Mouse (Mus musculus): ENCODE results near the gene Gzmn.
A peak's percentile ranks its signal among the peaks of the same experiment; 100 is the strongest.
"Not testable (repeated sequence)": the region's sequence is repeated elsewhere in the genome, so short reads cannot be mapped to it uniquely, and the experiment has no call there.

The Gzmn gene

GRCm38 (mm10) chr14:56174499-56174898 is at the start of gene Gzmn:
Gene Gzmn, minus strand, starts transcription at chr14:56174599.
- DNase-seq (ENCODE audit: low read depth, low spot score) = no peak

GRCm38 (mm10) chr14:56211317-56211716 is 36.9 kb upstream of the Gzmn start, which contains the start of gene Gzmf:
Gene Gzmf, minus strand, starts transcription at chr14:56211417.
- DNase-seq (ENCODE audit: low read depth, low spot score) = no peak

- no peak for DNase-seq (ENCODE audit: low read depth, low spot score)
Measured at GRCm38 (mm10) chr14:56205613-56206012, 31.2 kb upstream of the Gzmn start.

GRCm38 (mm10) chr14:56205021-56205420 is 30.6 kb upstream of the Gzmn start:
- DNase-seq (ENCODE audit: low read depth, low spot score) = not testable (repeated sequence)

- peak; percentile 25 for DNase-seq (ENCODE audit: low read depth, low spot score)
Measured at GRCm38 (mm10) chr14:56203975-56204374, 29.6 kb upstream of the Gzmn start.

- DNase-seq (ENCODE audit: low read depth, low spot score) = no peak
Measured at GRCm38 (mm10) chr14:56186946-56187345, 12.5 kb upstream of the Gzmn start.

- DNase-seq (ENCODE audit: low read depth, low spot score) = no peak
Measured at GRCm38 (mm10) chr14:56186521-56186920, 12.1 kb upstream of the Gzmn start.

GRCm38 (mm10) chr14:56177651-56178050 is 3.3 kb upstream of the Gzmn start:
- DNase-seq (ENCODE audit: low read depth, low spot score) = not testable (repeated sequence)

- no peak for DNase-seq (ENCODE audit: low read depth, low spot score)
Measured at GRCm38 (mm10) chr14:56173396-56173795, 1.0 kb downstream of the Gzmn start.

GRCm38 (mm10) chr14:56172744-56173143 is 1.7 kb downstream of the Gzmn start:
- no peak for DNase-seq (ENCODE audit: low read depth, low spot score)

GRCm38 (mm10) chr14:56168009-56168408 is 6.4 kb downstream of the Gzmn start:
- DNase-seq (ENCODE audit: low read depth, low spot score) = no peak

GRCm38 (mm10) chr14:56162109-56162508 is 12.3 kb downstream of the Gzmn start:
- no peak for DNase-seq (ENCODE audit: low read depth, low spot score)

GRCm38 (mm10) chr14:56159479-56159878 is 14.9 kb downstream of the Gzmn start, which contains the start of gene Gzmg:
Gene Gzmg, minus strand, starts transcription at chr14:56159579.
- DNase-seq (ENCODE audit: low read depth, low spot score) = not testable (repeated sequence)

GRCm38 (mm10) chr14:56155340-56155739 is 19.1 kb downstream of the Gzmn start:
- no peak for DNase-seq (ENCODE audit: low read depth, low spot score)

GRCm38 (mm10) chr14:56133675-56134074 is 40.7 kb downstream of the Gzmn start:
- DNase-seq (ENCODE audit: low read depth, low spot score) = peak; percentile 2

- DNase-seq (ENCODE audit: low read depth, low spot score) = not testable (repeated sequence)
Measured at GRCm38 (mm10) chr14:56132508-56132907, 41.9 kb downstream of the Gzmn start, which contains the start of gene Gzmd. Gene Gzmd, minus strand, starts transcription at chr14:56132608.

GRCm38 (mm10) chr14:56128341-56128740 is 46.1 kb downstream of the Gzmn start:
- no peak for DNase-seq (ENCODE audit: low read depth, low spot score)

- no peak for DNase-seq (ENCODE audit: low read depth, low spot score)
Measured at GRCm38 (mm10) chr14:56123516-56123915, 50.9 kb downstream of the Gzmn start.

- no peak for DNase-seq (ENCODE audit: low read depth, low spot score)
Measured at GRCm38 (mm10) chr14:56120525-56120924, 53.9 kb downstream of the Gzmn start, which contains the start of gene Gzme. Gene Gzme, minus strand, starts transcription at chr14:56120625.
